Mouse (Mus musculus) monocyte, adult 5-6 weeks (primary cell): ENCODE results near the gene Snx18. TPM values are rescaled to one million over a fixed set of nuclear protein-coding genes. Genes with fewer than 3 reads are reported as not detected.
A peak's percentile ranks its signal among the peaks of the same experiment; 100 is the strongest.

ENCODE experiments used
- ATAC-seq: fragments of 153-309, 156-312 bp; replicated peaks from 2 replicates; pipeline ENCODE4 v1.8.0; 2017; ENCODE audit warnings: mild to moderate bottlenecking; ENCODE audit not compliant: low TSS enrichment, insufficient number of reproducible peaks, severe bottlenecking, poor library complexity, low FRiP score
- total RNA-seq: library from RNA; stranded (forward); fragments of 200-1000, 200-491, 200-594 nt; gene quantifications from 3 replicates; pipeline ENCODE4 v1.2.3, GENCODE M21; 2017

Gene Snx18
- total RNA-seq = 88.0 to 99.7 TPM (median 95.7 TPM) in 3 replicates

DNA sequence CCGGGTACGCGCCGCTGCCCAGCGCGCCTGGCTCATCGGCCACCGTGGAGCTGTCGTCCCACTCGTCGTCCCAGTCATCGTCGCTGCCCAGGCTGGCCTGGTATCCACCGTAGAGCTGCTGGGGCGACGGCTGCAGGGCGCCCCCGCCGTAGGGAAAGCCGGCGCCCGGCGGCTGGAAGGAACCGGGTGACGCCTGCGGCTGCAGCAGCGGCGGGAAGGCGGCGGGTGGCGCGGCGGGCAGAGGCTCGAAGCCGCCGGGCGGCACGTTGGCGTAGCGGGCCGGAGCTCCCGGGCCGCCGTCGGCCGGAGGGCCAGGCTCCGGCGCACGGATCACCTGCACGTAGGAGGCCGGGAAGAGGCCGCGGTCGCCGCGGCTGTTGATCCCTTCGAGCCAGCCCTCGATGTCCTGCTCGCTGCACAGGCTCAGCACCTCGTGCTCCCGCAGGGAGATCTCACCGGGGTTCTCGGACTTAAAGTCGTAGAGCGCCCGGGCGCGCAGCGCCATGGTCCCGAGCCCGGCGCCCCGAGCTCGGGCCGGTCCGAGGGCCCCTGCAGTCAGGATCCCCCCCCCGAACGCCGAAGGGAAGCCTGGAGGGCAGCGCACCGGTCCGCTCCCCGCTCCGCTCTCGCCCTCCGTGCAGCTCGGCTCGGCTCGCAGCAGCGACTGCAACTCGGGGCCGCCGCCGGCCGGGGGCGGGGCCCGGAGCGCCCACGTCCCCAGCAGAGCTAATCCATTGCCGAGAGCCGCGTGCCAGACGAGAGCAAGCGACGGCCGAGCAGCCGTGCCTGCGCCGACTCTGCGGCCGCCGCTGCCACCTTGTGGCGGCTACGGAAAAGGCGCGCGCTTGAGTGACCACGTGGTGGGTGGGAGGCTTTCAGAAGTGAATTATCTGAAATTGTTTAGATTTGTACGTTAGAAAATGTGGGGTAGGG lies at the start of gene Snx18:
Gene Snx18 (minus strand): TSS at position 674 of the 933 bp plus-strand sequence.
- peak; percentile 57 for ATAC-seq

DNA sequence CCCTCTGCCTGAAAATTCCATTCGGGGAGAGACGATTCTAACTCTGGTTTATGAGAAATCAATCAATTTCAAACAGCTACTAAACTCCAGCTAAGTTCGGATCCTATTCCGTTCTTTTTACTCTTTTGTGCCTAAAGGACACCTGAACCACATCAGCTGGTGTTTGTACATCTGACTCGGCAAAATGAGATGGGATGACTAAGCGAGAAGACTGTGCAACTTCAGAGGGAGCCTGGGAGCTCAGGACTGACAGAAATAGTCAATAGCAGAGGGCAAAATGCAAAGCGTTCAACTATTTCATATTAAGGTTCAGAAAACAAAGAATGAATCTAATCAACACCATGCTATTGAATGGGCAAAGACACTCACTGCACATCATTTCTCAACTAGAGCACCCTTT lies 45.5 kb upstream of the Snx18 start:
- ATAC-seq = no peak

DNA sequence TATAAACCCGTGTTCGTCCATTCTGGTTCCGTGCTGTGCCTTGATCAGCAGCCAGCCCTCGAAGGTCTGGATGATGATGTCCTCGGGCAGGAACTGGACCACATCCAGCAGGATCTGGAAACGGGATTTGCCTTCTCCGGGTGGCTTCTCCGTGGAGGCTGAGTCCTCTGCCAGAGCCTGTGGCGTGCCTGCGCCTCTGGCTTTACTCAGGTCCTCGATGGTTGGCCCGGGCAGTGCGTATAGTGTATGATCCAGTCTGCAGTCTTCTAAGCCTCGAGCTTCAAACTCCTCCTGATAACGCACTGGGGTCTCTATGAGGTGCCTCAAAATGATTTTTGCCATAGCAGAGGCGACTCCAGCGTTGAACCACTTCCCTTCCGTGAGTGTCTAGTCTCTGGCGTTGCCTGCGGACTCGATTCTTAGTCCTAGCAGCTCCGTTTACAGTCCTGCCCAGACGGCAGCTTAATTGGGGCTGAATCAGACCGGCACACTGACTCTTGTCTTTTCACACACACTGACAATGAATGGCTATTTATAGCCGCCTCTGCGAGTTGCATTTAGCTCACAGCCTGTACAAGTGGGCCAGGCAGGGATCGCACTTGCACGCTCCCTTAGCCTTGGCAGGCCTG lies 44.9 kb upstream of the Snx18 start, which contains the start of gene Hspb3:
Gene Hspb3 (minus strand): TSS at position 526 of the 629 bp plus-strand sequence.
- ATAC-seq = no peak

DNA sequence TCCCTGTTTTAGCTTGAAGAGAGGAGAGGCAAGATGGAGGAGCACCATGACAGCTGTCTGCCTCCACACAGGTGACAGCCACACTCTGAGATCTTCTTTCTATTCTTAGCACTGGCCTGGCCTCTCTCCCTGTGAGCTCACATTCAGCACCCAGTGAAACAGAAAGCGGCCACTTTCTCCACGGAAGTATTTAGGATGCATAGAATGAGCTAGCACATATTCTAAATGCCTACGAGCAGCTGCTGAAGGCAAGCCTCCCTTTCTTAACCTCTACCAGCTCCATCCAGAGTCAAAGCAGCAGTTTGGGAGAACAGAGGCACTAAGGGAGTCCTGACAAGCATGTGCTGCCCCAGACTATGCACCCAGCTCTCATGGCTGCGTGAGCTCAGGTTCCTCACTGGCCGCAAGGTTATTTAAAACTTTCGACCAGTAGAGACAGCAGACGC lies 43.5 kb upstream of the Snx18 start:
- ATAC-seq = no peak

DNA sequence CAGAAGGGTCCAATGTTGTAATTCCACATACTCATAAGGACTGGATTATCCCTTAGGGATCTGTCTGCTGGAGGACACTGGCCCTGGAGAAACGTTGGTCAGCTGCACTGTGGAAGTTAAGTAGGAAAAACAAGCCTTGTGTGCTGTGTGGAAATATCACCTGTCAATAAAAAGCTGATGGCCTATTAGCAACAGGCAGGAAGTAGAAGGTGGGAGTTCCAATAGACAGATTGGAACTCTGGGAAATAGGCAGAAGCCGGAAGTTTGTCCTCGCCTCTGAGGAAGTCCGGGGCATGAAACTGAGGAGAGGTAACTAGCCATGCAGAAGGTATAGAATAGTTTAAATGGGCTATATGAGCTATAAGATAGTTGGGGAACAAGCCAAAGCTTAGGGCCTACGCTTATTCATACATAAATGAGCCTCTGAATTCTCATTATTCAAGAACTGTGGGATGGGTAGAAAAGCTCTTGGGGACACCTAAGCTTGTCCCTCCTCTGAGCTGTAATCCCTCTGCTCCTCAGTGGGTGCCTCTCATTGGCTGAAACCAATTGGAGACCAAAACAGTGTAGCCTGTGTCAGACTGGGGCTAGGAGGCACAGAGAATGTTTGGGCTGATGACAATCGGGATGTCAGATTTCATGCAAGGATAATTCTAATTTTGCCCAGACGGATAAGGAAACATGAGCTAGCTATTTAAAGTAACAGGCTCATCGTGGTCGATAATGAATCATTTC lies 42.4 kb upstream of the Snx18 start:
- no peak for ATAC-seq

DNA sequence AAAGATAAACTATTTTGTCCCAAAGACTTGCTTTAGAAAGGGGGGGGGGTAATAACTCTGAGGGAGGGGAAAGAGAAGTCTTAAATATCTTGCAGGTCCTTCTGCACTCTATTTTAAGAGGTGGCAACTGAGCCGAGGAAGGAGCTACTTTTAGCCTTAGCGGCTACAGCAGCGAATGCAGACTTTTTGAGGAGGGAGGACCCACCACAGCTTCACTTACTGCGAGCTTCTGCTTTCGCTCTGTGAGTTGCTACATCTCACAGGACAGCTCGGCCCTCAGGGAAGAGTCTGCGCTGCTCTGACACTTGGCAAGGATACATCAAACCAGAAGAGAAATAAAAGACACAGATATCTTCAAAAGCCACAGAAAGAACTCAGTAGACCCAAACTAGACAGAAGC lies 38.8 kb upstream of the Snx18 start:
- ATAC-seq = no peak

DNA sequence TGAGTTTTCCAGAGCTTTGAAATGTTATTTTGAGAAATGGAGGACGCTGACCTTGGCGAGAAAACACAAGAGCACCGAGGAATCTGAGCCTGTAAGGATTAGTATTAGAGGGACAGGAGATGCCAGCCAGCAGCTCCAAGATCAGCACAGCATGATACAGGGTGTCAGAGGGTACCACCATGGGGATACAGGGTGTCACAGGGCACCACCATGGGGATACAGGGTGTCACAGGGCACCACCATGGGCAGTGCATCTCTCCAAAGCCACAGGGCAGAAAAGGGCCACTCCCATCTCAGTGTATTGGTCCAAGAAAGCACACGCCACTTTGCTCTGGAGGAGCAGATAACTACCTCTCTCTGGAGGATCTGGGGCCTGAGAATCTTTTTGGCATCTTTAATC lies 38.3 kb upstream of the Snx18 start:
- ATAC-seq = 0 out of 2 replicates have a peak, but pooled peaks have one; percentile 22

DNA sequence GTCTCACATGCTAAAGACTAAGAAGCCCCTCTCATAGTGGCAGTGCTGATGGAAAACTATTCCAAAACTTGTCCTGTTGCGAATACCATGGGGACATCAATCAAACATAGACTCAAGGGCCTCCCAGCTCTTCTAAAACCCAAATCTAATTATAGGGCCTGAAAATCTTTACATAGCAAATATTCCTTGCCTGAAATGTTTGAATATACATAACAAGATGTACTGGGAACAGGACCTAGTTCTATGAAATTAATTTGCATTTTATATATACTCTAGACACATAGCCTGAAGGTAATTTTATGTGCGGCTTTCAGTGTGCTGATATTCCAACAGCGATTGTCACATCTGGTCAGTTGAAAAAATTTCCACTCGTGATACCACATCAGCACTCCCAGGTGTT lies 37.1 kb upstream of the Snx18 start:
- ATAC-seq = no peak

DNA sequence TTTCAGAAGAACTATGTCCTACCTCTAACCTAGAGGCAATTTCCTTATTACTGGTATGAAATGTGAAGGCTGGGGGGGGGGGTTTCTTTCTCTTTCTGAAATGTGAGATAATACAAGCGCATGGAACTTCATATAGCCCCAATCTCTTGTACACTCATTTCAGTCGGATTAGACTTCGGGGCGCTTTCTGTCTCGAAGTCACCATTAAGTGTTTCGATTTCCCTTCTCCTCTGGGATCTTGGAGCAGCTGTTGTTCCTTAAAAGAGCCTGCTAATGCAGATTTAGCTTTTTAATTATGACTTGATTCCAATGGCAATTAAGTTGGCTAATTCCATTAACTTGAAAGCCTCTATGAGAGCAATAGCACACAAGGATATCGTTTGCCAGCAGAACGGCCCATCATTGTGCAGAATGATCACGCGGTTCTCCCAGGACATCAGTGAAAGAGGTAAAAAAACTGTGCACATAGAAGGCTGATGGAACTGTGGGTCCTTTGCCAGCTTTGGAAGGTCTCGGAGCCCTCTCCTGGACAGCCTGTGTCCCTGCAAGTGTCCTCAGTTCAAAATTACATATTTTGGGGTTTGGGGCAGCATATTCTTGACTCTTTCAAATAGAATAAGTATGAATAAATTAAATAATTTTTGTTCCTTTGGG lies 22.7 kb upstream of the Snx18 start:
- no peak for ATAC-seq

DNA sequence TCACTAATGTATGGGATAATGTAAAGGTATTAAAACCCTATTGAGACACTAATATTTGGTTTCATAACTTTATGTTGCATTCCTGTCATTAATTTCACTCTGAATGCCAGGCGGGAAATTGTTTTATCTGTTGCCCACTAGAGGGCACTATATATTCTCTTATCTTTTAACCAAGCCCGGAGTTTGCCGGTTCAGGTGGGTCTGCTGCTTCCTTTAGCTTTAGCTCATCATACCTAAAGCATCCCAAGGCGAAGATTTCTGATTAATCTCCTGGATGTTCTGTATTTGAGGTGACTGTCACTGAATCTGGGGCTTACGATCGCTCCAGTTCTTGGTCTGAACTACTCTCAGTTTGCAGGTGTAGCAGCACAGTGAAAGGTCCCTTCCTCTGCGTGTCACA lies 20.6 kb upstream of the Snx18 start:
- ATAC-seq = no peak

DNA sequence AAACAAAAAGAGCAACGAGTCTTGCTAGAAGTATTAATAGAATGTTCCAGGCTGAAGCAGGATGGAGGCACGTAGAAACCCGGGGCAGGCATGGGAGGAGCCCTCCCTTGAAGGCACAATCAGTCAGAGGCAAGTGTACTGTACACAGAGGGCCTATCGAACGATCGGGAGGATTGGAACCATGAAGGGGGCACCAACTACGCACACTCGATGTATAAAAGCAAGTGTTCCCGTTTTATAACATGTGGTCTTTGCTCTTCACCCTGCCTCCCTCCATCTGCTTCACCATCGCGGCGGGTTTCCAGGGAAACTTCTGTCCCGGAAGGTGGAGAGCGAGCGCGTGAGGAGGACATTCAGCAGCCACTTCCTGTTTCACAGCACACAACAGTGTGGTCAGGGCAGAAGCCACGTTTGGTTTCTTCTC lies 17.4 kb upstream of the Snx18 start:
- peak; percentile 59 for ATAC-seq

DNA sequence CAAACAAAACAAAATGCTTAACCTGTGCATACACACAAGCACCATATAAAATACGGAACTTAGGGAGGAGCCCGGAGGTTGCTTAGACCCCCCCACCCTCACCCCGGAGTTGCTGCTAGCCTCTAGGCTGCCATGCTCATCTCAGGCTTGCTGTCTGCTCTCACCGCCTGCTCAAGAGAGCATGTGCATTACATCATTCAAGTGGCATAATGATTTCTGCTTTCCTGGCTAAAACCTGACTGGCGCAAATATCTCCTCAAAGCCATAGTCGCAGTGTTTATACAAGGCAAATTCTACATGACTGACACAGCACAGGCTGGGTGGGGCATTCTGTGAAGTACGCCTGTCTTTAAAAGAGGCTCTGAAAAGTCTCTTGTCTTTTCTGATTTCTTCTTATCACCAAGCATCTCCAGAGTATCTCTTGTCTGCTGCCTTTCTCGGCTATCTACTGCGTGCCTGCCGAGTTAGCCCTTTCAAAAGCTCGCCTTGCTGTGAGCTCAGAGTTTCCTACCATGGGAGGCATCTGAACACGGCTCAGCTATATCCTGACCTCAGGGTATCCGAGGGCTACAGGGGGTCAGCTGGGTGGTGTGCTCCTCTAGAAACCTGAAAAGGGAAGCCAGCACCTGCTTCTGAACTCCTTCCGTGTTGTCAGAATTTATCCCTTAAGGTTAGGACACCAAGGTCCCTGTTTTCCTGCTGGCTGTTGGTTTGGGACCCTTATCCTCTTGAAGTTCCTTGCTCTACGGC lies 16.5 kb upstream of the Snx18 start:
- no peak for ATAC-seq

DNA sequence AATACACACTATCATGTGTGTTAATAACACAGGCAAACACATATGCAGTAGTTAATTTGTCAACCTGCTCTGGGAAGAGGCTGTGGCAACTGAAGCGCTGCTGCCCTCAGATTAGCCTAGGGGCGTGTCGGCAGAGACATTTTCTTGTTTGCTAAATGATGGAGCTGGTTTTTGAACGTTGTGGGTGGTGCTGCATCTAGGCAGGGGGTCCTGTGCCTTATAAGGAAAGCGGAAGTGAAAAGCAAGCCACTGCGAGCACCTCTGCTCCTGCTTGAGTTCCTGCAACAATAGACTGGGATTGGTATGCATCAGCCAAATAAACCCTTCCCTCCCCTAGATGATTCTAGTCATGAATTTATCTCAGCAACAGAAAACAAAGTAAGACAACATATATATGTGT lies 14.1 kb upstream of the Snx18 start:
- no peak for ATAC-seq

DNA sequence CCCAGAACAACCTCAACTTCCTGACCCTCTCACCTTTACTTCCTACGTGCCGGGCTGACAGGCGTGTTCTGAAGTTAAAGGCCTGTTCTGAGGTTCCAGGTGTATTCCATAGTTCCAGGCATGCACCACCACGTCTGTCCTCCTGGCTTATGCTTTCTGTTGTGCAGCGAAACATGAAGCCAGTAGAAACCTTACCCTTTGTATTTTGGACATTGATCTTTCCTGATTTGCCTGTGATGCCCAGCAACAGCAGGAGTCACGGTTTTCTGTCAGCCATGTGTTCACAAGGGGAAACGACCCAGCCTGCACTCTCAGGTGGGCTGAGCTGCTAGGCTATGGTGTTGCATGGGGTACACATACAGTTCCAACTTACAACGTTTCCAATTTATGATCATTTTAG lies 9.2 kb upstream of the Snx18 start:
- no peak for ATAC-seq

DNA sequence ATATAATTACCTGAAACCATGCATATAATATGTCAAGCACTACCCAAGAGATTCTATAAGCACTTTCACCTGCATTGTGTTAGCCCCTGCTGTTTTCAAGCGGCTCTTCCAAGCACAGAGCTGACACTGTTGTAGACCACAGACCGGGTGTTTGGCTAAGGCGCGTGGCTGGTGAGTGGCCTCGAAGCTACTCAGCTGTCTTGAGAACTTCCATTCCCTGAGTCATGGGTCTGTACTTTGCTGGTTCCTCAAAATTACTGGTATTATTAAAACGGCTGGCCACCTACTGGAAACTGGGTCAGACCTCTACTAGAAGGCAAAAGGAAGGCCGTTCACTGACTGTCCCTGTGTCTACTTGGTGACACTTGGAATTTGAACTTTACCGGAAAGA lies 4.5 kb upstream of the Snx18 start:
- no peak for ATAC-seq

DNA sequence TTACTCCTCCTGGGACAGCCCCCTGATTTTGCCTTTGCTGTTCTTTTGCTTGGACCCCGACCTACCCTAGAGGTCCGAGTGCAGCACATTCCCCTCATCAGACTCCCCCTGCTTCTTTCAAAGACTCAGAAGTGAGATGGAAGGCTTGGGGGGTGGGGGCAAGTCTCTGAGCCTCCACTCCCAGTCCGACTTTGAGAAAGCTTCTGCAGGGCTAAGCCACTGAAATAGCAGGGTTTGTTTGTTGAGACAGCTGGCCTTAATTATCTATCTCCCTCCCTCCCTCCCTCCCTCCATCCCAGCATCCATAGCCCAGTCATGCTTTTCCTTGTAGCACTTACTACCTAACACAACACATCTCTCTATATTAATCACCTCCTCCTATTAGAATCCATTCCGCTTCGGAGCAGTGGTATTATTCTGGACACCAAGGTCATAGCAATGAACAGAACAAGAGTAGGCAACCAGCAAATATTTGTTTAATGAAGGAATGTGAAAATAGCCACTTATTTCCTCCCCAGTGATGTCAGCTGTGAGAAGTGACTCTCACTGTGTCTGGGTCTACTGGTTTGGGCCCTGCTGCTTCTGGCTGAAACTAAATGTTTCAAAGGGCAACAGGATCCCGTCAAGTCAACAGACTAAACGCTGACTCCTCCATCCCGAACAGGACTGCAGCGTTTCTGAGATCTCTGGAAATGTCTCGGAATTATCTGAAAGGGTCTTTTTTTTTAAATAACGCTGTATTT lies 3.9 kb upstream of the Snx18 start:
- no peak for ATAC-seq

DNA sequence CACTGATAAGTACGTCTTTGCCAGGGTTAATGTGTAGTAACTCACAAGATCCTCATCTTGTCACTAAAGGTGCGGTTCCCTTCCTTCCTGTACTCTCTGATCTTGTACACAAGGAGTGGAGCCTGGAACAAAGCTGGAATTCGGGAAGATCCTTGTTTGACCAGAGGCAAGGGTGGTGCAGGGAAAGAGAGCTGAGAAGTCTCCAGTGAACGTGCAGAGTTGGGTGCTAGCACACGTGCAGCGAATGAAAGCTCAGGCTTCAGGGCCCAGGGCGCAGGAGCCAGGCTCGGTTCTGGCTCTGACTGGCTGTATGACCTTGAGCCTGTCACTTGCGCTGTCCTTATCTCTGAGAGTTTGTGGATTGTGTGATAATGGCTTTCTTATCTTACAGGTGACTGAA lies 639 bp upstream of the Snx18 start:
- no peak for ATAC-seq
